Comparison of ENCODE assay signal across 21 mouse cellular contexts in the genomic region with DNA sequence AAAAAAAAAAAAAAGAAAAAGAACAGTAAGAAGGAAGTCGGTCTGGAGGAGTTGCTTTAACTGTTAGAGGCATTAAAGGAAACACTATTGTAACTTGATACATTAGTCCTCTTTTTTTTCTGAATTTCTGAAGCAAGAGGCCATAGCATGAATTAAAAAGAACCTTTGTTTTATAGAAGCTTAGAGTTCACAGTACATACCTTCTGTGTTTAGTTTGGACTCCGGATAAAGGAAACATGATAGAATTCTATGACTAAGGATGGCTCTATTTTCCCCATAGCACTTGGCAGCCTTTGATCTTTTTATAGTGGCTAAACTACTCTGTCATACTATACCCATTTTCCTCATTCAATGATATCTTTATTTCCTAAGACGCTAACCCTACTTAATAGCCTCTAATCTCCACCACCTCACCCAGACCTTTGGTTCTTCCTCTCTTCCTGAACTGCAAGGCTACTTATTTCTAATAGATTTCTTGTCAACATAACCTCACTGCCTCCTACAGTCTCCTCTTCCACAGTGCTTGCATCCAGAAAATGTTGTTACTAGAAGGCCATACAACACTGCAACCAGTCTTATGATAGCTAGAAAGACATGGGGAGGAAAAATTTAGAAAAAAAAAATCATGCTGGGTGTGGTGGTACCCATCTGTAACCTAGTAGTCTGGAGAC. TPM values are rescaled to one million over a fixed set of nuclear protein-coding genes. Genes with fewer than 3 reads are reported as not detected.
A peak's percentile ranks its signal among the peaks of the same experiment; 100 is the strongest.
DNase-seq lines count a peak whose midpoint lies in the region; ATAC-seq and TF ChIP-seq lines count a peak whose summit lies in the region.
"Had no signal": no experiment of that assay in that cellular context is flagged by ENCODE, and none has a peak within 500 bp of the region (broad histone marks: within the 10 kb centered on the region; RNA-seq: fewer than 3 reads in every experiment).

No protein-coding gene starts in this region.

- no peak for TF ChIP-seq EP300 in heart, postnatal 0 days (IDR thresholded peaks at IDR 0.05; ENCODE audit: low read depth)
- TF ChIP-seq EP300 in MEL (IDR thresholded peaks at IDR 0.05; ENCODE audit: low read depth in 1 of 2, low read length in 2 of 2), result peak in 1 of 2 experiments; percentile 23; a peak in 1 of 4 replicates

- no peak overlapping the region for H3K4me3 ChIP-seq in heart, postnatal 0 days (ENCODE audit: low read depth, low read length)
- no peak overlapping the region for H3K4me3 ChIP-seq in heart, embryonic 10.5 days
- no peak overlapping the region for H3K4me3 ChIP-seq in MEL (ENCODE audit: control insufficient read depth in 1 of 2, insufficient read depth in 1 of 2, low read depth in 2 of 2, low read length in 2 of 2)
- no peak overlapping the region for H3K4me3 ChIP-seq in intestine, embryonic 15.5 days (replicated peaks)
- H3K4me3 ChIP-seq in forebrain, embryonic 16.5 days (replicated peaks; ENCODE audit: low read length), result no peak overlapping the region
- no peak overlapping the region for H3K4me3 ChIP-seq in midbrain, embryonic 14.5 days (replicated peaks; ENCODE audit: low read depth, low read length)
- H3K4me3 ChIP-seq: limb, embryonic 12.5 days; liver, embryonic 12.5 days; midbrain, embryonic 12.5 days; neural tube, embryonic 15.5 days had no signal

- TF ChIP-seq POLR2A in MEL (IDR thresholded peaks at IDR 0.05; ENCODE audit: control insufficient read depth in 1 of 2, insufficient read depth in 1 of 2, low read depth in 1 of 2, low read length in 2 of 2, poor library complexity in 1 of 2), result no peak

- no peaks in the 10 kb centered on the region for H3K36me3 ChIP-seq in heart, postnatal 0 days (replicated peaks; ENCODE audit: control insufficient read depth, insufficient read depth, low read length)
- H3K36me3 ChIP-seq in heart, embryonic 10.5 days, result no peaks in the 10 kb centered on the region
- no peaks in the 10 kb centered on the region for H3K36me3 ChIP-seq in MEL (ENCODE audit: control insufficient read depth in 1 of 2, insufficient read depth in 2 of 2, low read length in 2 of 2)
- H3K36me3 ChIP-seq in intestine, embryonic 15.5 days, result no peaks in the 10 kb centered on the region
- H3K36me3 ChIP-seq in forebrain, embryonic 16.5 days (ENCODE audit: control insufficient read depth, insufficient read depth), result no peaks in the 10 kb centered on the region
- H3K36me3 ChIP-seq in midbrain, embryonic 14.5 days (ENCODE audit: control insufficient read depth, insufficient read depth, low read length), result no peaks in the 10 kb centered on the region
- H3K36me3 ChIP-seq: limb, embryonic 12.5 days; liver, embryonic 12.5 days; midbrain, embryonic 12.5 days; neural tube, embryonic 15.5 days had no signal

- no peak overlapping the region for H3K9ac ChIP-seq in heart, postnatal 0 days (replicated peaks; ENCODE audit: low read depth, low read length)
- H3K9ac ChIP-seq in MEL (ENCODE audit: control insufficient read depth, low read depth, low read length, poor library complexity, severe bottlenecking), result no peak overlapping the region
- no peak overlapping the region for H3K9ac ChIP-seq in intestine, embryonic 15.5 days
- H3K9ac ChIP-seq in forebrain, embryonic 16.5 days (replicated peaks; ENCODE audit: low read depth, low read length), result no peak overlapping the region
- no peak overlapping the region for H3K9ac ChIP-seq in midbrain, embryonic 14.5 days (replicated peaks; ENCODE audit: low read length)
- H3K9ac ChIP-seq: hindbrain, embryonic 14.5 days; limb, embryonic 12.5 days; liver, embryonic 12.5 days; midbrain, embryonic 12.5 days; neural tube, embryonic 15.5 days had no signal

- H3K27me3 ChIP-seq in heart, postnatal 0 days (ENCODE audit: control insufficient read depth, insufficient read depth, low read length), result no peaks in the 10 kb centered on the region
- no peaks in the 10 kb centered on the region for H3K27me3 ChIP-seq in heart, embryonic 10.5 days (ENCODE audit: insufficient read depth, poor library complexity, severe bottlenecking)
- H3K27me3 ChIP-seq in MEL (ENCODE audit: control insufficient read depth in 1 of 2, insufficient read depth in 2 of 2, low read length in 2 of 2), result peaks cover 2 to 9% of the 10 kb centered on the region in 2 experiments; a peak in 3 of 4 replicates
- no peaks in the 10 kb centered on the region for H3K27me3 ChIP-seq in intestine, embryonic 15.5 days (replicated peaks)
- no peaks in the 10 kb centered on the region for H3K27me3 ChIP-seq in forebrain, embryonic 16.5 days (replicated peaks; ENCODE audit: control insufficient read depth, insufficient read depth, low read length)
- H3K27me3 ChIP-seq in midbrain, embryonic 14.5 days (ENCODE audit: control insufficient read depth, insufficient read depth, low read length), result no peaks in the 10 kb centered on the region
- H3K27me3 ChIP-seq: limb, embryonic 12.5 days; liver, embryonic 12.5 days; midbrain, embryonic 12.5 days; neural tube, embryonic 15.5 days had no signal

- no peaks in the 10 kb centered on the region for H3K9me3 ChIP-seq in heart, postnatal 0 days (replicated peaks; ENCODE audit: control insufficient read depth, low read length)
- H3K9me3 ChIP-seq in heart, embryonic 10.5 days, result no peaks in the 10 kb centered on the region
- no peaks in the 10 kb centered on the region for H3K9me3 ChIP-seq in MEL (replicated peaks; ENCODE audit: insufficient read depth, low read length)
- H3K9me3 ChIP-seq in intestine, embryonic 15.5 days, result no peaks in the 10 kb centered on the region
- H3K9me3 ChIP-seq in forebrain, embryonic 16.5 days (ENCODE audit: control insufficient read depth, low read length), result no peaks in the 10 kb centered on the region
- H3K9me3 ChIP-seq in midbrain, embryonic 14.5 days (ENCODE audit: control insufficient read depth, low read length), result no peaks in the 10 kb centered on the region
- H3K9me3 ChIP-seq: limb, embryonic 12.5 days; liver, embryonic 12.5 days; midbrain, embryonic 12.5 days; neural tube, embryonic 15.5 days had no signal

- WGBS in heart, postnatal 0 days, result 52% methylated on average over 3 of the region's 3 CpGs
- 67% methylated on average over 3 of the region's 3 CpGs for WGBS in heart, embryonic 10.5 days
- WGBS in intestine, embryonic 15.5 days, result 44% methylated on average over 3 of the region's 3 CpGs
- WGBS in forebrain, embryonic 16.5 days, result 66% methylated on average over 3 of the region's 3 CpGs
- 74% methylated on average over 3 of the region's 3 CpGs for WGBS in midbrain, embryonic 14.5 days

- no peak for TF ChIP-seq CTCF in heart, postnatal 0 days (IDR thresholded peaks at IDR 0.05; ENCODE audit: low read depth)
- TF ChIP-seq CTCF in MEL (IDR thresholded peaks at IDR 0.05 in 2 of 3, conservative IDR thresholded peaks at IDR 0.05 in 1 of 3; ENCODE audit: control insufficient read depth in 1 of 3, insufficient read depth in 1 of 3, low read depth in 2 of 3, low read length in 3 of 3, poor library complexity in 1 of 3, severe bottlenecking in 1 of 3), result no peak

- no peaks in the 10 kb centered on the region for H3K79me2 ChIP-seq in MEL (ENCODE audit: control insufficient read depth, insufficient read depth, low read length, poor library complexity)

- no peak for ATAC-seq in heart, postnatal 0 days (ENCODE audit: insufficient read depth, low read depth)
- ATAC-seq in intestine, embryonic 15.5 days, result peak; percentile 63
- no peak for ATAC-seq in forebrain, embryonic 16.5 days
- no peak for ATAC-seq in midbrain, embryonic 14.5 days (ENCODE audit: low FRiP score, low TSS enrichment)
- ATAC-seq: forebrain, embryonic 14.5 days; liver, embryonic 12.5 days; lung, postnatal 0 days had no signal

- peak; percentile 6 for DNase-seq in heart, postnatal 0 days (ENCODE audit: low spot score)
- DNase-seq in heart, embryonic 10.5 days (ENCODE audit: low spot score), result no peak
- DNase-seq in 3134 (ENCODE audit: extremely low read depth, insufficient read length, low spot score) (peak; percentile 66), MEL (ENCODE audit: low read depth, low spot score) (peak; percentile 43)
- DNase-seq in midbrain, embryonic 14.5 days, result no peak
- DNase-seq: adrenal gland, postnatal 14 days; cerebellum, adult 11-12 months; cerebellum, postnatal 14 days; embryo, embryonic 11 days; gastrocnemius, postnatal 14 days; kidney, adult 11 months; thymus, postnatal 4 days had no signal

- H3K4me2 ChIP-seq in heart, postnatal 0 days (ENCODE audit: low read depth, low read length), result no peak overlapping the region
- no peak overlapping the region for H3K4me2 ChIP-seq in intestine, embryonic 15.5 days (replicated peaks)
- H3K4me2 ChIP-seq in forebrain, embryonic 16.5 days (ENCODE audit: low read length), result no peak overlapping the region
- no peak overlapping the region for H3K4me2 ChIP-seq in midbrain, embryonic 14.5 days (ENCODE audit: low read length)
- H3K4me2 ChIP-seq: hindbrain, embryonic 14.5 days; limb, embryonic 12.5 days; liver, embryonic 12.5 days; midbrain, embryonic 12.5 days; neural tube, embryonic 15.5 days had no signal

- TF ChIP-seq RAD21 in MEL (IDR thresholded peaks at IDR 0.05; ENCODE audit: low read depth, low read length), result no peak; the same call in 1 of the 2 replicates

- no peaks in the 10 kb centered on the region for H3K4me1 ChIP-seq in heart, postnatal 0 days (ENCODE audit: control insufficient read depth, insufficient read depth)
- no peaks in the 10 kb centered on the region for H3K4me1 ChIP-seq in heart, embryonic 10.5 days
- no peaks in the 10 kb centered on the region for H3K4me1 ChIP-seq in MEL (ENCODE audit: control insufficient read depth in 1 of 2, insufficient read depth in 2 of 2, low read length in 2 of 2)
- no peaks in the 10 kb centered on the region for H3K4me1 ChIP-seq in intestine, embryonic 15.5 days (replicated peaks)
- no peaks in the 10 kb centered on the region for H3K4me1 ChIP-seq in forebrain, embryonic 16.5 days (replicated peaks; ENCODE audit: control insufficient read depth, insufficient read depth, low read length)
- no peaks in the 10 kb centered on the region for H3K4me1 ChIP-seq in midbrain, embryonic 14.5 days (ENCODE audit: control insufficient read depth, insufficient read depth, low read length)
- H3K4me1 ChIP-seq: limb, embryonic 12.5 days; liver, embryonic 12.5 days; midbrain, embryonic 12.5 days; neural tube, embryonic 15.5 days had no signal

- H3K27ac ChIP-seq in heart, postnatal 0 days (ENCODE audit: low read depth), result no peak overlapping the region
- H3K27ac ChIP-seq in heart, embryonic 10.5 days, result no peak overlapping the region
- H3K27ac ChIP-seq in MEL (ENCODE audit: control insufficient read depth, low read depth, low read length), result no peak overlapping the region
- H3K27ac ChIP-seq in intestine, embryonic 15.5 days, result no peak overlapping the region
- no peak overlapping the region for H3K27ac ChIP-seq in forebrain, embryonic 16.5 days (ENCODE audit: low read length)
- H3K27ac ChIP-seq in midbrain, embryonic 14.5 days (replicated peaks; ENCODE audit: low read depth, low read length), result no peak overlapping the region
- H3K27ac ChIP-seq: hindbrain, embryonic 14.5 days; limb, embryonic 12.5 days; liver, embryonic 12.5 days; midbrain, embryonic 12.5 days; neural tube, embryonic 15.5 days had no signal

RNA-seq across cellular contexts. Expression of gene Ranbp6, which starts 22.7 kb away (rescaled TPM):
- total RNA-seq in heart, postnatal 0 days (2014; rRNA removed; ENCODE audit: low replicate concordance), result 10.8 and 12.9 TPM in 2 replicates
- 11.4 and 13.4 TPM in 2 replicates for polyA plus RNA-seq in heart, postnatal 0 days (2015; fragmentation: Nextera tagmentation; extraction: Ambion mirVana)
- 16.2 and 19.7 TPM in 2 replicates for polyA plus RNA-seq in heart, embryonic 10.5 days (2016; fragmentation: Nextera tagmentation; extraction: Ambion mirVana)
- total RNA-seq in MEL (2012; rRNA removed), result 18.3 and 22.6 TPM in 2 replicates
- 10 to 100 TPM in 1 of 2 experiments, not detected in 1; 23.7 TPM for polyA plus RNA-seq in MEL (2012; ENCODE audit: insufficient read depth in 1 of 2, insufficient read length in 2 of 2, low read depth in 1 of 2, low replicate concordance in 2 of 2, missing spikeins in 1 of 2)
- polyA plus RNA-seq in intestine, embryonic 15.5 days (2015; fragmentation: Nextera tagmentation; extraction: Ambion mirVana), result 12.1 and 12.9 TPM in 2 replicates
- polyA plus RNA-seq in forebrain, embryonic 16.5 days (2015; fragmentation: Nextera tagmentation; extraction: Ambion mirVana), result 43.5 and 44.8 TPM in 2 replicates
- polyA plus RNA-seq in midbrain, embryonic 14.5 days (2014; fragmentation: Nextera tagmentation; extraction: Ambion mirVana), result 42.1 and 66.7 TPM in 2 replicates

RNA-seq across cellular contexts. Expression of gene 9930021J03Rik, which starts 29.7 kb away (rescaled TPM):
- 8.6 and 11.6 TPM in 2 replicates for total RNA-seq in heart, postnatal 0 days (2014; rRNA removed; ENCODE audit: low replicate concordance)
- 1.8 and 1.9 TPM in 2 replicates for polyA plus RNA-seq in heart, postnatal 0 days (2015; fragmentation: Nextera tagmentation; extraction: Ambion mirVana)
- 2.9 and 4.2 TPM in 2 replicates for polyA plus RNA-seq in heart, embryonic 10.5 days (2016; fragmentation: Nextera tagmentation; extraction: Ambion mirVana)
- 19.9 and 20.6 TPM in 2 replicates for total RNA-seq in MEL (2012; rRNA removed)
- polyA plus RNA-seq in MEL (2012; ENCODE audit: insufficient read depth in 1 of 2, insufficient read length in 2 of 2, low read depth in 1 of 2, low replicate concordance in 2 of 2, missing spikeins in 1 of 2), result 100 to 1,000 TPM in 1 of 2 experiments, 10 to 100 TPM in 1; 40.9 to 216 TPM
- 4.0 and 4.3 TPM in 2 replicates for polyA plus RNA-seq in intestine, embryonic 15.5 days (2015; fragmentation: Nextera tagmentation; extraction: Ambion mirVana)
- 7.1 and 7.7 TPM in 2 replicates for polyA plus RNA-seq in forebrain, embryonic 16.5 days (2015; fragmentation: Nextera tagmentation; extraction: Ambion mirVana)
- 12.2 and 13.6 TPM in 2 replicates for polyA plus RNA-seq in midbrain, embryonic 14.5 days (2014; fragmentation: Nextera tagmentation; extraction: Ambion mirVana)

Comparison
In these comparisons a context has a peak if more than half of its experiments do, and no peak if none do; other contexts are left out.
1. DNase-seq: peak in heart, postnatal 0 days (single experiment), 3134 (single experiment) and MEL (single experiment); none in heart, embryonic 10.5 days (single experiment) and midbrain, embryonic 14.5 days (single experiment).